Mouse (Mus musculus): Measurements from ENCODE around the gene Rnf157. TPM values are rescaled to one million over a fixed set of nuclear protein-coding genes. Genes with fewer than 3 reads are reported as not detected.

Rnf157 gene
- total and polyA plus RNA-seq, 3 experiments, result 8.7 to 39.3 (median 10.9) TPM

DNA sequence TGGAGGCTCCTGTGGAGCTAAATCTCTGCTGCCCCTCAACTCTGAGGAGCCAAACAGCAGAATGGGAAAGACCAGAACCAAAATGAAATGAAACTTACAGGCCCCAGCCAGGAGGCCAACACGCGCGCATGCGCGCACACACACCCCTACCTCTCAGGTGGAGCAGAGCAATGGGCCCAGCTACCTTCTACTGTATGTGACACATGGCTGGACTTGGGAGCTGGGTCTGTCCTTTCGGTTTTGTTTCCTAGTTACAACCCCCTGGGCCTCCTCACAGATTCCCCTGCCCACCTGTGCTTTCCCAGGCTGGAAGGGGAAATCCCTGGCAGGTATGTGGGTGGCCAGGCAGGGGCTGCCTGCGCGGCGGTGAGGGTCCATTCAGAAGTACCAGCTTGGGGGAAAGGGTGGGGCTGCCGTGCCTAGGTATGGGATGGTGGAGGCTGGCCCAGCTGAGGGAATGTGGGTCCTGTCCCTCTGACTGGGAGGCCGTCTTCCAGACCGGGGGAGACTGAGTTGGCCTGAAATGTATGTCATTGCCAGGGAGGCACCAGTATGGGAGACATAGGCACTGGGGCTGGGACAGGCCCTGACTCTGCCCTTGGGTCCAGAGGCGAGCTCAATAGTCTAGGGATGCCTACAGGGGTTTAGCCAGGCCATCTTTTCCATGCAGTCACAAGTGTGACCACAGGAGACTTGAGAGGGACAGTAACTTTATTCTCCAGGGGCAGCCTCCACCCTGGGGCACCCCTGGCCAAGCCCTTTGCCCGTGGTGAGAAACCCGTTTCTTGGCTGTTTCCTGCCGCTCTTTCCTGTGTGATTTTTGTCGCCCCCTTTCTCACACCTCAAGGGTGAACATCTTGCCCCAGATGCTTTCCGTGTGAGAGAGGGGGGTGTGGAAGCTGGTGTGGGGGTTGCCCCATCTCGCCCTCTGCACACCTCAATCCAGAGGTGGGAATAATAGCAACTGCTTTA lies 26.7 kb upstream of the Rnf157 start (continued):
- peak; percentile 89 for TF ChIP-seq MXI1 (IDR thresholded peaks at IDR 0.05; ENCODE audit: low read depth, low read length)

DNA sequence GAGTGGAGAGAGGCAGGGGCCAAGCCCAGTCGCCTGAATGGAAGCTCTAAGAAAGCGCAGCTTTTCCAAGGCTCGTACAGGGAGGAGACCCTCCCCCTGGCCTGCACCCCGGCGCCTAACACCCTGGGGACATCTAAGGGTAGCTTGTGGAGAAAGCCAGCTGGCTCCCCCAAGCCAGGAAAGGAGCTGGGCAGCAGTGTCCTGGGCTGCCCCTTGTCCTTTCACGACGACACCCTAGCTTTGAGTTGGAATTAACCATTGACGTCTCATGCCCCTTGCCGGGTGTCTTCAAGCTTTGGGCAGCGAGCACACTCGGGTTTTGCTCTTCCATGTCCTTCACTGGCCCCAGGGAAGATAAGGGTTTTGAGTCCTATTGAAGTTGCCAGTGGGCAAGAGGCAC lies 24.7 kb upstream of the Rnf157 start:
- Histone ChIP-seq H3K36me3 (replicated peaks in 1 of 2; ENCODE audit: control insufficient read depth in 1 of 2, insufficient read depth in 1 of 2, low read length in 1 of 2) (peaks cover 22 to 48% of the 10 kb centered on the region in 2 experiments), H3K79me2 (replicated peaks; ENCODE audit: control insufficient read depth, extremely low read depth, insufficient read depth, poor library complexity, severe bottlenecking) (peaks cover 37% of the 10 kb centered on the region), H3K27me3 (replicated peaks) (no peaks in the 10 kb centered on the region), H3K27ac (ENCODE audit: insufficient read depth, low read depth) (peak overlapping the region; percentile 79), H3K4me2 (ENCODE audit: insufficient read depth, low read depth, poor library complexity, severe bottlenecking) (peak overlapping the region; percentile 78), H3K4me1 (ENCODE audit: control insufficient read depth in 1 of 2, insufficient read depth in 2 of 2) (peaks cover 37 to 67% of the 10 kb centered on the region in 2 experiments), H3K9me3 (replicated peaks; ENCODE audit: low read length) (no peaks in the 10 kb centered on the region), H3K4me3 (replicated peaks in 1 of 3; ENCODE audit: low read depth in 2 of 3, low read length in 2 of 3, poor library complexity in 1 of 3) (peak overlapping the region; percentile 67 to 83 (median 74)), H3K9ac (ENCODE audit: insufficient read depth, low read depth) (peak overlapping the region; percentile 95)
- dilution Hi-C loops (cut with MboI; ENCODE audit: extremely low pct_ligation_motif_present, extremely low pct_unique_long_range_greater_than_20kb, low sequenced_read_pairs) (no loop called here), in situ Hi-C loops (cut with MboI; ENCODE audit: low pct_ligation_motif_present, low pct_unique_long_range_greater_than_20kb, low sequenced_read_pairs) (no loop called here)
- no peak for DNase-seq (ENCODE audit: extremely low read depth)
- TF ChIP-seq JUND (conservative IDR thresholded peaks at IDR 0.05; ENCODE audit: low read depth, low read length), result no peak
- no peak for TF ChIP-seq EP300 (IDR thresholded peaks at IDR 0.05; ENCODE audit: low read length)
- peak; percentile 16; the same call in 1 of the 2 replicates for TF ChIP-seq RCOR1 (conservative IDR thresholded peaks at IDR 0.05; ENCODE audit: low read depth, low read length)
- TF ChIP-seq CTCF (conservative IDR thresholded peaks at IDR 0.05 in 1 of 2, IDR thresholded peaks at IDR 0.05 in 1 of 2; ENCODE audit: low read depth in 2 of 2, low read length in 2 of 2), result no peak
- TF ChIP-seq ZC3H11A (IDR thresholded peaks at IDR 0.05; ENCODE audit: low read depth, low read length), result no peak
- TF ChIP-seq ELF1 (IDR thresholded peaks at IDR 0.05; ENCODE audit: low read depth, low read length), result no peak

DNA sequence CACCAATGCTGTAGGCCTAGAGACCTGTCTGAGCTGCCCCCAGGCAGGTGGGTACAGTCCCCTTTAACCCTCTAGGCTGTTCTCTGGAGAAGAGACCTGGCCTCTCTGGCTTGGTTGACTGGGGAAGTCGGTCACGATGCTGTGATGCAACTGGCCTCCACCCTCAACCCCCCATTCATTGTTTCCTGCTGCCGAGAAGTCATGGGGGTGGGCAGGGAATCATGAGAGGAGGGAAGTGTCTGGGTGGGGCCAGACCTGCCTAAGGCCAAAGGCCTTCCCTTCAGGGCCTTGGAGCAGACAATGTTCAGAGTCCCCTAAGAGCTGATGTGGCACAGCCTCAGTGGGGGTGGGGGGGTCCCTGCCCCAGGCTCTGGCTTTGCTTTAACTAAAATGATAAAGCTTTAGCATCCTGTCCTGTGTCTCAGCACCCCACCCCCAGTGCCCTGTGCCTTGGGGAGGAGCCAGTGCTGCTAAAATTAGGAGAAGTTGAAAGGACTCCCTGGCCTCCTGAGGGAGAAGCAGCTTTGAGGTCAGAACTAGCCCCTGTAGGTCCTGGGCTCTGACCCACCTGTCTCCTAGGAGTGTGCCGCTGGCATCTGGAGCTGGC lies 24.0 kb upstream of the Rnf157 start:
- H3K9me3 ChIP-seq (replicated peaks; ENCODE audit: low read length), result no peaks in the 10 kb centered on the region
- in situ Hi-C loops (cut with MboI; ENCODE audit: low pct_ligation_motif_present, low pct_unique_long_range_greater_than_20kb, low sequenced_read_pairs) (no loop called here), dilution Hi-C loops (cut with MboI; ENCODE audit: extremely low pct_ligation_motif_present, extremely low pct_unique_long_range_greater_than_20kb, low sequenced_read_pairs) (no loop called here)
- peaks cover 22 to 46% of the 10 kb centered on the region in 2 experiments for H3K36me3 ChIP-seq (replicated peaks in 1 of 2; ENCODE audit: control insufficient read depth in 1 of 2, insufficient read depth in 1 of 2, low read length in 1 of 2)
- peak overlapping the region; percentile 79 for H3K27ac ChIP-seq (ENCODE audit: insufficient read depth, low read depth)
- peak; percentile 86 for DNase-seq (ENCODE audit: extremely low read depth)
- H3K27me3 ChIP-seq (replicated peaks), result no peaks in the 10 kb centered on the region
- H3K4me1 ChIP-seq (ENCODE audit: control insufficient read depth in 1 of 2, insufficient read depth in 2 of 2), result peaks cover 33 to 67% of the 10 kb centered on the region in 2 experiments
- H3K4me3 ChIP-seq (replicated peaks in 1 of 3; ENCODE audit: low read depth in 2 of 3, low read length in 2 of 3, poor library complexity in 1 of 3), result peak overlapping the region; percentile 67 to 83 (median 74)
- peak overlapping the region; percentile 78 for H3K4me2 ChIP-seq (ENCODE audit: insufficient read depth, low read depth, poor library complexity, severe bottlenecking)
- H3K79me2 ChIP-seq (replicated peaks; ENCODE audit: control insufficient read depth, extremely low read depth, insufficient read depth, poor library complexity, severe bottlenecking), result peaks cover 37% of the 10 kb centered on the region
- peak overlapping the region; percentile 95 for H3K9ac ChIP-seq (ENCODE audit: insufficient read depth, low read depth)
- TF ChIP-seq SIN3A (IDR thresholded peaks at IDR 0.05; ENCODE audit: low read length) (peak; percentile 69), MEF2A (IDR thresholded peaks at IDR 0.05; ENCODE audit: borderline replicate concordance, low read depth, low read length) (peak; percentile 83), CHD2 (IDR thresholded peaks at IDR 0.05; ENCODE audit: low read length) (peak; percentile 77), POLR2AphosphoS2 (IDR thresholded peaks at IDR 0.05; ENCODE audit: low read depth, low read length) (no peak), NRF1 (IDR thresholded peaks at IDR 0.05; ENCODE audit: low read depth, low read length) (no peak), CHD1 (IDR thresholded peaks at IDR 0.05; ENCODE audit: low read depth, low read length) (0 out of 2 replicates have a peak, but pooled peaks have one; percentile 23), MXI1 (IDR thresholded peaks at IDR 0.05; ENCODE audit: low read depth, low read length) (peak; percentile 65; the same call in 1 of the 2 replicates), ZMIZ1 (IDR thresholded peaks at IDR 0.05; ENCODE audit: low read depth, low read length) (peak; percentile 85), TCF12 (IDR thresholded peaks at IDR 0.05; ENCODE audit: low read depth, low read length) (peak; percentile 54; the same call in 1 of the 2 replicates), ZNF384 (IDR thresholded peaks at IDR 0.05; ENCODE audit: low read depth, low read length) (0 out of 2 replicates have a peak, but pooled peaks have one; percentile 3), ETS1 (conservative IDR thresholded peaks at IDR 0.05; ENCODE audit: low read depth, low read length) (peak; percentile 89), ZC3H11A (IDR thresholded peaks at IDR 0.05; ENCODE audit: low read depth, low read length) (no peak), JUND (conservative IDR thresholded peaks at IDR 0.05; ENCODE audit: low read depth, low read length) (no peak), HCFC1 (IDR thresholded peaks at IDR 0.05; ENCODE audit: low read depth, low read length) (peak; percentile 46), MAX (IDR thresholded peaks at IDR 0.05; ENCODE audit: low read length) (peak; percentile 72; the same call in 1 of the 2 replicates), UBTF (IDR thresholded peaks at IDR 0.05; ENCODE audit: low read depth, low read length) (peak; percentile 89), USF1 (IDR thresholded peaks at IDR 0.05; ENCODE audit: low read depth, low read length) (no peak), TBP (conservative IDR thresholded peaks at IDR 0.05; ENCODE audit: low read depth, low read length) (peak; percentile 75), NELFE (IDR thresholded peaks at IDR 0.05; ENCODE audit: low read depth, low read length) (peak; percentile 37; the same call in 1 of the 2 replicates), GABPA (IDR thresholded peaks at IDR 0.05; ENCODE audit: insufficient replicate concordance, low read depth, low read length) (no peak), POLR2A (IDR thresholded peaks at IDR 0.05; ENCODE audit: low read depth, low read length) (peak; percentile 63), USF2 (conservative IDR thresholded peaks at IDR 0.05; ENCODE audit: low read depth, low read length) (no peak), CTCF (conservative IDR thresholded peaks at IDR 0.05 in 1 of 2, IDR thresholded peaks at IDR 0.05 in 1 of 2; ENCODE audit: low read depth in 2 of 2, low read length in 2 of 2) (no peak), PAX5 (IDR thresholded peaks at IDR 0.05; ENCODE audit: low read length) (no peak)

All from CH12.LX (cell line).